Mouse (Mus musculus): ENCODE results near the gene Fsd1l. TPM values are rescaled to one million over a fixed set of nuclear protein-coding genes. Genes with fewer than 3 reads are reported as not detected.
A peak's percentile ranks its signal among the peaks of the same experiment; 100 is the strongest.

Gene Fsd1l
- 10 to 100 TPM; 47.8 to 53.6 TPM for total RNA-seq (2021)
- long read RNA-seq, experiment 1, partial matches to known transcripts, result 0 of 3 reads
- long read RNA-seq, experiment 1, other reads (novel, unspliced or antisense), result 3 of 3 reads
- long read RNA-seq, experiment 2, partial matches to known transcripts, result 0 of 5 reads
- long read RNA-seq, experiment 2, other reads (novel, unspliced or antisense), result 5 of 5 reads

GRCm38 (mm10) chr4:53631316-53632010 is at the start of gene Fsd1l:
Gene Fsd1l, plus strand, starts transcription at chr4:53631471.
- intact Hi-C loops (cut with DNase I), result loop anchor here (5.0 kb wide), 1 partner anchor 81 kb away; the partner anchor contains the start of gene Fktn

DNA sequence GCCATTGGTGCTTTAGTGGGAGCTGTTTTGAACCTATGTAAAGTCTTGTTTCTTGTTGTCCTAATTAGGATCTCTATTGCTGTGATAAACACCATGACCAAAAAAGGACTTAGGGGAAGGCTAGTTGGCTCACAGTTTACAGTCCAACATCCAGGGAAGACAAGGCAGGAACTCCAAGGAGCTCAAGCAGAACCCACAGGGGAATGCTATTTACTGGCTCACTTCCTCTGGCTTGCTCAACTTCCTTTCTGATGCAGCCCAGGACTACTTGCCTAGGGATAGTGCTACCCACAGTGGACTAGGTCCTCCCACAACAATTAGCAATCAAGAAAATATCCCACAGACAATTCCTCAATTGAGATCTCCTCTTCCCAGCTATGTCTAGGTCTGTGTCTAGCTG is 43.6 kb upstream of the Fsd1l start:
- intact Hi-C loops (cut with DNase I), result no loop called here
- no peak for DNase-seq

More at GRCm38 (mm10) chr4:53631316-53632010, at the start of gene Fsd1l:
- DNase-seq, result peak; percentile 85 to 88

GRCm38 (mm10) chr4:53588936-53589335 is 42.3 kb upstream of the Fsd1l start:
- no peak for DNase-seq
- intact Hi-C loops (cut with DNase I), result no loop called here

DNA sequence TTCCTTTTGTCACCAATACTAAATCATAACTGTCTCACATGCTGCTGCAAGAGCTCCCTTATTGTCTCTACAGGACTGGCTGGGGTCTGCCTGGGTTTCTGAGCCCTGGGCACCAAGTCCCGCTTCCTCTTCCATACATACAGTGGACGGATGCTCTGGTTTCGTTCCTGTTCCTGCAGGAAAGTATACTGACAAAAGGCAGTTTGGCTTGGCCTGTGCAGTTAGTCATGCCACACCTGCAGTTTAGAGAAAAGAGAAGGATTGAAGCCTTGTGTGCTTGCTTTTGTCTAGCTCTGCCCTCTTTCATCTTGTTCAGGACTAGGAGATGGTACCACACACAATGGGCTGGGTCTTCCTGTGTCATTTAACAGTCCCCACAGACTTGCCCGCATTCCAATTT is 41.8 kb upstream of the Fsd1l start:
- intact Hi-C loops (cut with DNase I), result no loop called here
- no peak for DNase-seq

DNA sequence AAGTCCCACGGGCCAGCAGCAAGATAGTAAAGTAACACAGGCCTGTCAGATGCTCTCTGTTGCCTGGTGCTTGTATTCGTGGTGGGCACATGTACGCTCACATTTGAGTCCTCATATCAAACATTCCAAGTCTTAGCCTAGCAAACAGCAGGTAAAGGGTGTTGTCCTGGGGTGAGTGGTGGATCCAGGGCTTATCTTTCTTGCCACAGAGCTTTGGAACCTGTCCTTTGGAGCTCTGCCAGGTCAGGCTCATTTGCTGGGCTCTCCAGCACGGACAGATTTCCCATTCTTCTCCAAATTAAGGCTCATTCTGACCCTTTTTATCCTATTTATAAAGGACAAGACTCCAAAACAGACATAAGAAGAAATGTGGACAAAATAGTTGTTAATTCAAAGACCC is 41.1 kb upstream of the Fsd1l start:
- DNase-seq, result peak in 1 of 2 experiments; percentile 33
- intact Hi-C loops (cut with DNase I), result loop anchor here (5.0 kb wide), 3 partner anchors 148 to 433 kb away; partner anchors contain the start of genes Abca1 and Slc44a1

GRCm38 (mm10) chr4:53590691-53591447 is 40.4 kb upstream of the Fsd1l start:
- no peak for DNase-seq
- intact Hi-C loops (cut with DNase I), result loop anchor here (5.0 kb wide), 3 partner anchors 149 to 434 kb away; partner anchors contain the start of genes Abca1 and Slc44a1

- intact Hi-C loops (cut with DNase I), result loop anchor here (5.0 kb wide), 3 partner anchors 149 to 434 kb away; partner anchors contain the start of genes Abca1 and Slc44a1
- DNase-seq, result no peak
Observed at GRCm38 (mm10) chr4:53591536-53591935, 39.7 kb upstream of the Fsd1l start.

DNA sequence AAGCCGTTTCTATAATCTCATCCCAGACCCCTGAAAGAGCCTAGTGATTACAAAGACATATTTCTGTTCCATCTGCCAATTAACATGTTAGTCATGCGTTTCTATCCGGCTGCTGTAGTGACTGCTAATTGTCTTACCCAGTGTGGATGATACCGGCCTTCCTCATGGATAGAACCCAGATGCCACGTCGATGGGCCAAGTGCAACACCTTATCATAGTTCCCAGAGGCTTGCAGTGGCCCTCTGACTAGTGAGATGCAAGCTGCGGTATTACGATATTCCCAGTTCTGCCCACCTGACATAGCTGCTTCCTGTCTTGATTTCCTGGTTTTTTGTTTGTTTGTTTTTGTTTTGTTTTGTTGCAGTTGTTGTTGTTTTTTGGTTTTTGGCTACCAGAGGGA is 39.3 kb upstream of the Fsd1l start:
- peak in 1 of 2 experiments; percentile 28 for DNase-seq
- intact Hi-C loops (cut with DNase I), result loop anchor here (5.0 kb wide), 3 partner anchors 150 to 435 kb away; partner anchors contain the start of genes Abca1 and Slc44a1

GRCm38 (mm10) chr4:53592386-53592785 is 38.9 kb upstream of the Fsd1l start:
- DNase-seq, result peak; percentile 55 to 56
- intact Hi-C loops (cut with DNase I), result loop anchor here (5.0 kb wide), 3 partner anchors 150 to 435 kb away; partner anchors contain the start of genes Abca1 and Slc44a1

GRCm38 (mm10) chr4:53594204-53594603 is 37.1 kb upstream of the Fsd1l start:
- intact Hi-C loops (cut with DNase I), result loop anchor here (2.0 to 5.0 kb wide), 5 partner anchors 49 to 483 kb away; partner anchors contain the start of genes Abca1 and Slc44a1
- peak; percentile 58 to 78 for DNase-seq

GRCm38 (mm10) chr4:53595246-53596062 is 35.8 kb upstream of the Fsd1l start:
- intact Hi-C loops (cut with DNase I), result loop anchor here (2.0 kb wide), 2 partner anchors 51 to 485 kb away; no protein-coding TSS in a partner anchor

GRCm38 (mm10) chr4:53596063-53596895 is 35.0 kb upstream of the Fsd1l start:
- DNase-seq, result no peak
- intact Hi-C loops (cut with DNase I), result no loop called here

More at GRCm38 (mm10) chr4:53595246-53596062, 35.8 kb upstream of the Fsd1l start:
- no peak for DNase-seq

DNA sequence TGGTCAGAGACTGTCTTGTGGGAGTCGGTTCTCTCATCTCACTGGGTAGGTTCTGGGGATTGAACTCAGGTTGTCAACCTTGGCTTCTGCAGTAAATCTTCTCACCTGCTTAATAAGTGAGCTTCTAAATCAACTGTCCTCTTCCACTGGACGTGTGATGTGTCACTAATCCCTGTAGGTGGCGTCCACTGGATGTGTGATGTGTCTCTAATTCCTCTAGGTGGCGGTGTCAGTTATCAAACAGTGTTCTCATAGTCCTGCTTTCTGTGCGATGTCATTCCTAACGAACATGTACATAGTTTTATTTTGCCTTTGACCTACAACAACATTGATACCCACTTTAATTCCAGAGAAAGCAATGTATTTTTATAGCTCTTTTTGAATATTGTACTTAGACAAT is 30.8 kb upstream of the Fsd1l start:
- intact Hi-C loops (cut with DNase I), result no loop called here

DNA sequence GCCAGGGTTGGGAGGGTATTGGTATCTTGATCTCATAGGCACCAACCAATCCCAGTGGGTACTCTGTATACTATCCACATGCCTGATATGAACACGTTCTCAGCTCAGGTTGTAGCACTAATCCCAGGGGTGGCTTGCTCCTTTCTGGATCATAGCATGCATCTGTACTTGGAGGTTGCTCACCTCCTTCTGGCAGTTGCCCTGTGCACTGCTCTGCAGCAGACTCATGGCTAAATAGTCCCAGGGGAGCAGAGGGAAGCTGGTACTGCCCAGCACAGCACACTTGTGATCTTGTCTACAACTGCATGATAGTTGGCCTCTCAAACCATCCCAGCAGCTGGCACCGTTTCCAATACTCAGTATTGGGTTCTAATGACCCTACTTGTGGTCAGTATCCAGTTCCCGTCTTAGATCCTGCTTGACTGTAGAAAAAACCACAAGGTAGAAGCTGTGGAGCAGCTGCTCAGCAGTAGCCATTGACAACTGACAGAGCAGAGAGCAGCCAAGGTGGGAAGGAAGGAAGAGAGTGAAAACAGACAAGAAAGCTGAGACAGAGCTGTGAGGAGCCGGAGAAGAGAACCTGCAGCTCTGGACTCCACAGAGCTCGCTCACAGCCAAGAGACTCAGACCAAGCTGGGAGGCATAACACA is 16.6 kb upstream of the Fsd1l start:
- intact Hi-C loops (cut with DNase I), result no loop called here
- DNase-seq, result no peak

More for the DNA sequence above, 30.8 kb upstream of the Fsd1l start:
- DNase-seq, result peak in 1 of 2 experiments; percentile 29

DNA sequence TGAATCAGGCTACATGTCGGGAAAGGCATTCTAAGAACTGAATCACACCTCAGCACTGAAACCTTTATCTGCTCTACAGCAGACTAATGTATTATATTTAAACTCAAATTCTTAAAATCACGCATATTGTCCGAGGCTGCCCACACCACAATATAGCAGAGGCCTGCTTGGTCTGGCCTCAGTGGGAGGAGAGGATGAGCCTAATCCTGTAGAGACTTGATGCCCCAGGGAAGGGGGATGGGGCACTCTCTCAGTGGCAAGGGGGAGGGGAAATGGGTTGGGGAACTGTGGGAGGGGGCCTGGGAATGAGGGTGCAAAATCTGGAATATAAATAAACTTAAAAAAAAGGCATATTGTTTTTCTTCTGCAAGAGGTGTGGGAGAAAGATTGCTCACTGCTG is 13.3 kb upstream of the Fsd1l start:
- DNase-seq, result no peak
- intact Hi-C loops (cut with DNase I), result no loop called here

GRCm38 (mm10) chr4:53620104-53620503 is 11.2 kb upstream of the Fsd1l start:
- intact Hi-C loops (cut with DNase I), result no loop called here

GRCm38 (mm10) chr4:53621084-53621483 is 10.2 kb upstream of the Fsd1l start:
- DNase-seq, result no peak
- intact Hi-C loops (cut with DNase I), result no loop called here

More at GRCm38 (mm10) chr4:53620104-53620503, 11.2 kb upstream of the Fsd1l start:
- no peak for DNase-seq

GRCm38 (mm10) chr4:53621490-53621889 is 9.8 kb upstream of the Fsd1l start:
- no peak for DNase-seq
- intact Hi-C loops (cut with DNase I), result no loop called here
